Mouse (Mus musculus) hindbrain, embryonic 11.5 days (tissue): ENCODE results near the gene Prss16. TPM values are rescaled to one million over a fixed set of nuclear protein-coding genes. Genes with fewer than 3 reads are reported as not detected.

ENCODE experiments used
- ATAC-seq: fragments of 200-750 bp; cut with Nextera tagmentation; 2 replicates; pipeline ENCODE4 v1.8.0; 2017; ENCODE audit warnings: mild to moderate bottlenecking, moderate TSS enrichment, moderate library complexity; ENCODE audit not compliant: low FRiP score
- DNase-seq: peaks from one replicate; pipeline ENCODE4 v3.0.0-alpha.2; 2015; ENCODE audit warnings: low spot score
- H3K27ac ChIP-seq: fragments of 300-500 bp; sonication (generic); 2 replicates; pipeline ENCODE4 v1.5.1; 2014; ENCODE audit warnings: mild to moderate bottlenecking, low read depth, low read length
- H3K27me3 ChIP-seq: fragments of 300-500 bp; sonication (generic); 2 replicates; pipeline ENCODE4 v1.6.1; 2014; ENCODE audit warnings: mild to moderate bottlenecking, low read length, moderate library complexity, mixed read lengths; ENCODE audit not compliant: control insufficient read depth, insufficient read depth
- H3K36me3 ChIP-seq: fragments of 300-500 bp; sonication (generic); 2 replicates; pipeline ENCODE4 v1.6.1; 2014; ENCODE audit warnings: mild to moderate bottlenecking, low read length, moderate library complexity, mixed read lengths; ENCODE audit not compliant: control insufficient read depth, insufficient read depth
- H3K4me1 ChIP-seq: fragments of 300-500 bp; sonication (generic); replicated peaks from 2 replicates; pipeline ENCODE4 v1.6.1; 2014; ENCODE audit warnings: low read length, mixed read lengths; ENCODE audit not compliant: control insufficient read depth, insufficient read depth
- H3K4me2 ChIP-seq: fragments of 300-500 bp; sonication (generic); replicated peaks from 2 replicates; pipeline ENCODE4 v1.6.1; 2014; ENCODE audit warnings: mild to moderate bottlenecking, low read depth, low read length
- H3K4me3 ChIP-seq: fragments of 300-500 bp; sonication (generic); 2 replicates; pipeline ENCODE4 v1.5.1; 2014; ENCODE audit warnings: low read depth, low read length
- H3K9ac ChIP-seq: fragments of 300-500 bp; sonication (generic); 2 replicates; pipeline ENCODE4 v1.6.1; 2014; ENCODE audit warnings: low read depth, low read length
- H3K9me3 ChIP-seq: fragments of 300-500 bp; sonication (generic); 2 replicates; pipeline ENCODE4 v1.6.1; 2016; ENCODE audit warnings: low read length; ENCODE audit not compliant: control insufficient read depth
- WGBS: fragments of 180-500 bp; shearing (Covaris S2); extraction: QIAGEN DNeasy Blood & Tissue Kit; methylation state at CpG from one replicate; pipeline ENCODE4 v1.1.7; 2014; 5-methylcytosine and 5-hydroxymethylcytosine counted together
- polyA plus RNA-seq: library from polyadenylated mRNA; unstranded; fragments of >200 nt; fragmentation: Nextera tagmentation; extraction: Ambion mirVana; gene quantifications from 2 replicates; pipeline ENCODE4 v1.2.1, GENCODE M21; 2014

Prss16 gene
- polyA plus RNA-seq, 1 experiment from 2014 or later: 0.51 TPM

DNA sequence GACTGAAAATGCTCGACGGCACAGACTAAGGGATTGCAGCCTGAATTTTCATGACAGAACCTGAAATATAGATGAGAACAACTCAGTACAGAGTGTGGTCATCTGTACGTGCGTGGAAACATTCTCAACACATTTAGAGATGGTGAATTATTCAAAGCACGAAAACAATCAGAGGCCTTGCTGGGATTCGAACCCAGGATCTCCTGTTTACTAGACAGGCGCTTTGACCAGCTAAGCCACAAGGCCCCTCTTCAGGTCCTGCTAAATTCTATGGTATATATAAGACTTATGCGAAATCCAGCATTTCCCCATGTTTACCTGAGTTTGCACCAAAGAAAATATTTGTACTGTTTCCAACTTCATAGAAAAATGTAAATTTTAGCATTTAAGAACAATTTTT lies 20.4 kb upstream of the Prss16 start:
- Histone ChIP-seq H3K27me3 (no peaks in the 10 kb centered on the region), H3K4me2 (no peak overlapping the region), H3K4me3 (no peak overlapping the region), H3K9me3 (no peaks in the 10 kb centered on the region), H3K36me3 (no peaks in the 10 kb centered on the region), H3K4me1 (no peaks in the 10 kb centered on the region), H3K9ac (no peak overlapping the region), H3K27ac (no peak overlapping the region)
- DNase-seq (peak; percentile 65), ATAC-seq (no peak)
- 28% methylated on average over 8 of the region's 8 CpGs for whole genome bisulfite sequencing

DNA sequence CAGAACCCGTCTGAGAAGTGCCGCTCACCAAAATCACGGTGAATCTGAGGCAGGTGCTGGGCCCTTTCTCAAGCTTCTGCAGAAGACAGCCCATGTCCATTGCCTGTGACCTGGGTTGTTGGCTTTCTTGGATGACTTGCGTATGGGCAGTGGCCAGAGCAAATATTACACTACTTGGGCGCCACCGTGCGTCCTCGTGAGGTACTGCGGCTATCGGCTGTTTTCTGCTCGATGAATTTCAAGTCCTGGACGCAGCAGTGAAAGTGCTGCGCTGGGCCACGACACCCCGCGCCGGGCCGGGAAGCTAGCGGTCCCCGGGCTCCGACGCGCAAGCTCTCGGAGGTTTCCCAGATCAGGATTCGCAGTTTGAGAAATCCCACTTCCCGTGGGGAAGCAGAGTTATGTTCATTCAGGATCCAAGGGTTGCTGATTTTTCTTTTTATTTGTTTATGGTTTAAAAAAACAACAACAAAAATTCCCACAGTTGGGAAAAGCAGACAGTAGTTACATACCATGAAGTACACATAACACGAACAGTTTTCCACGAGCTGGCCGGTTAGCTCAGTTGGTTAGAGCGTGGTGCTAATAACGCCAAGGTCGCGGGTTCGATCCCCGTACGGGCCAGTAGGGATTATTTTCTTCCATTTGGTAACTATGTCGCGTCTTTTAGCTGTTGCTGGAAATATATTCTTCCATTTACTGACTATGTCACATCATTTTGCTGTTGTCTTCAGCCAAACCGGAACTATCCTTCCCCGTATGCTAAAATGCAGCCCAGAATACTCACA lies 19.3 kb upstream of the Prss16 start:
- Histone ChIP-seq H3K27me3 (no peaks in the 10 kb centered on the region), H3K36me3 (no peaks in the 10 kb centered on the region), H3K4me3 (peak overlapping the region; percentile 43), H3K4me1 (no peaks in the 10 kb centered on the region), H3K4me2 (peak overlapping the region; percentile 47), H3K27ac (no peak overlapping the region), H3K9me3 (no peaks in the 10 kb centered on the region), H3K9ac (peak overlapping the region; percentile 58; the same call in 1 of the 2 replicates)
- DNase-seq: peak; percentile 98
- WGBS: under 1% methylated on average over 40 of the region's 40 CpGs
- ATAC-seq: peak; percentile 84

DNA sequence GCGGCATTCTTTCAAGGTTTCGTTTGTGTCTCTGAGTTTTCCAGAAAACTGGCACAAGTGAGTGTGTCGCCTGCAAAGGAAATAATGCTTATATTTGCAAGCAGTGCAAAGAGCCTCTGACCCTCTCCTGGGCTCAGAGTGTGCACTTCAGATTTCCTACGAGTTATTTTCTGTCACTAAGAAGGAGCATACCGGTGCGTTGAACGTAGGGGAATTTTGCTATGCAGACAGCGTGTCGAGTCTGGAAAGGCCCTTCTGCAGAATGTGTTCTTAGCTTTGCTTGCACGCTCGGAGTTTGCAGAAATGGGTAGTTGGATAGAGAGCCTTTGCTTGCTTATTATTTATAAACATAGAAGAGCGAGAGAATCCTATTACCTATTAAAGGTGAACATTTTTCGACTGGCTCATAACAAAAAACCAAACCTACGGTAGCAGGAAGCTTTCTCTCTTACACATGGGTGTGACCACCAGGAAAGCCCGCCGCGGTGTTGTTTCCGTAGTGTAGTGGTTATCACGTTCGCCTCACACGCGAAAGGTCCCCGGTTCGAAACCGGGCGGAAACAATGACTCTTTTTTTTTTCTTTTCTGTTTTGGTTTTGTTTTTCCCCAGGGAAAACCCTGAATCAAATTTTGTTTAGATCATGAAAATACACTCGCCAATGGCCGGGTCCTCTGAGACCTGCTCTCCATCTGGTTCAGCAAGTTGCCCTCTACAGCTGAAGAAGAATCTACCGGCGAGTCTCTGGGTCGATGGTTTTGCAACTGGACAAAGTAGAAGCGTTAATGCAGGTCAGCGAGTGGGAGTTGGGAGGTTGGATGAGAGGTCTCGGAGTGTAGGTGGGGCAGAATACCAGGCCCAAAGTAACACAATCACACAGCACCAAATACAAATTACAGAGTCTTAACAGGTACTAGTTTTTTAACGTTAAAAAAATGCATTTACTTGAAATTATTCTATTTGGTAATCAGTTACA lies 16.8 kb upstream of the Prss16 start:
- 1% methylated on average over 35 of the region's 35 CpGs for WGBS
- H3K9me3 ChIP-seq: no peaks in the 10 kb centered on the region
- no peaks in the 10 kb centered on the region for H3K36me3 ChIP-seq
- ATAC-seq (0 out of 2 replicates have a peak, but pooled peaks have one; percentile 44), DNase-seq (peak; percentile 98)
- H3K4me3 ChIP-seq: peak overlapping the region; percentile 44
- H3K27ac ChIP-seq: no peak overlapping the region
- no peaks in the 10 kb centered on the region for H3K27me3 ChIP-seq
- H3K9ac ChIP-seq: peak overlapping the region; percentile 45
- peak overlapping the region; percentile 49 for H3K4me2 ChIP-seq
- H3K4me1 ChIP-seq: no peaks in the 10 kb centered on the region

DNA sequence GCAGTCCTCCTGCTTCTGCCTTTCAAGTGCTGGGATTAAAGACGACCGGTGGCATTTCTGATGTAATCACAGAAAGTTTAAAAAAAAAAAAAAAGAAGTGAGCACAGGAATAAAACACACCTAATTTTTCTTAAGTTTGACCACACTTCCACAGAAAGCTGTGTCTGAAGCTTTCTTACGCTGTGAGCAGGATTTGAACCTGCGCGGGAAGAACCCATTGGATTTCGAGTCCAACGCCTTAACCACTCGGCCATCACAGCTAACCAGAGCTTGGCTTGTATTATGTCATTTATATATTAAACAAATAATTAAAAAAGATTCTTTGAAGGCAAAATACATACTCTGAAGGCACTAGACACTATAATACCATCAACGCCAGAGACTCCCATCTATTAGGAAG lies 12.7 kb upstream of the Prss16 start:
- H3K27ac ChIP-seq: no peak overlapping the region
- peak overlapping the region; percentile 68 for H3K4me2 ChIP-seq
- peak; percentile 89 for DNase-seq
- H3K9ac ChIP-seq: no peak overlapping the region
- no peaks in the 10 kb centered on the region for H3K4me1 ChIP-seq
- H3K9me3 ChIP-seq: no peaks in the 10 kb centered on the region
- under 1% methylated on average over 9 of the region's 9 CpGs for whole genome bisulfite sequencing
- H3K4me3 ChIP-seq: peak overlapping the region; percentile 44
- peaks cover 19% of the 10 kb centered on the region for H3K27me3 ChIP-seq
- H3K36me3 ChIP-seq: no peaks in the 10 kb centered on the region
- peak; percentile 60 for ATAC-seq

DNA sequence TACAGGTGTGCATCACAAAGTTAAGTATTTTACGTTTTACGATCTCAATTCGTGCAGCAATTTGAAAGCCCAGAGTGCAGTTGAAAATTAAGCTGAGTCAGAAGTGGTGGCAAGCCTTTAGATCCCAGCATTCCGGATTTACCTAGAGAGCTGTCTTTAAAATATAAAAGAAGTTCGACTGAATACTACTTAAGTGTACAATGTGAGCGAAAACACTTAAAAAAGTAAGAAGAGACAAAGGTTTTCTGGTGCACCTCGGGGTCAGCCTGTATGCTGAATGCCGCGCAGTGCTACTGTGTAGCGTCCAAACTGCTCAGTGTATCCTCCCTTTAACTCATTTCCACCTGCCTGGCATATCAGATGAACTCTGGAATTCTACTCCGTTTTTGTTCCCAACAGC lies 12.0 kb upstream of the Prss16 start:
- Histone ChIP-seq H3K9ac (peak overlapping the region; percentile 31; the same call in 1 of the 2 replicates), H3K27ac (no peak overlapping the region), H3K4me1 (no peaks in the 10 kb centered on the region), H3K4me2 (peak overlapping the region; percentile 68), H3K9me3 (no peaks in the 10 kb centered on the region), H3K36me3 (no peaks in the 10 kb centered on the region), H3K4me3 (peak overlapping the region; percentile 44), H3K27me3 (peaks cover 19% of the 10 kb centered on the region)
- WGBS: 0% methylated on average over 11 of the region's 11 CpGs
- ATAC-seq: 0 out of 2 replicates have a peak, but pooled peaks have one; percentile 37
- peak; percentile 53 for DNase-seq

DNA sequence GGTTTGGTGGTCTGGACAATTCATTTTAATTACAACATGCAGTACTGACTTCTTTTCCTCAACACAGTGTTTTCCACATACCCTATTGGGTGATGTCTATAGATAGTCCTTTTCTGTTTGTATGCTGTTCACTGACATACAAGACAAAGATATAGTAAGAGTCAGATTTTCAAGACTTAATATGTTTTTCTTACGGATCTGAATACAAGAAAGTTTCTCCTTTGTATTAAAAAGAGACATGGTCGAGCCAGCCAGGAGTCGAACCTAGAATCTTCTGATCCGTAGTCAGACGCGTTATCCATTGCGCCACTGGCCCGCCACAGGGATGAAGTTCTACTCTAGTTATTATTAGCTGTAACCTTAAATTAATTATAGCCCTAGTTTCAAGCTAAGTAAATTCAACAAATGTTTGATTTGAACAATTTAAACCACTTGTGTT lies 11.4 kb upstream of the Prss16 start:
- DNase-seq: peak; percentile 79
- Histone ChIP-seq H3K27ac (no peak overlapping the region), H3K4me3 (peak overlapping the region; percentile 44), H3K9me3 (no peaks in the 10 kb centered on the region), H3K9ac (no peak overlapping the region), H3K36me3 (no peaks in the 10 kb centered on the region), H3K27me3 (peaks cover 21% of the 10 kb centered on the region), H3K4me2 (peak overlapping the region; percentile 68), H3K4me1 (no peaks in the 10 kb centered on the region)
- under 1% methylated on average over 8 of the region's 8 CpGs for WGBS
- ATAC-seq: peak; percentile 71

DNA sequence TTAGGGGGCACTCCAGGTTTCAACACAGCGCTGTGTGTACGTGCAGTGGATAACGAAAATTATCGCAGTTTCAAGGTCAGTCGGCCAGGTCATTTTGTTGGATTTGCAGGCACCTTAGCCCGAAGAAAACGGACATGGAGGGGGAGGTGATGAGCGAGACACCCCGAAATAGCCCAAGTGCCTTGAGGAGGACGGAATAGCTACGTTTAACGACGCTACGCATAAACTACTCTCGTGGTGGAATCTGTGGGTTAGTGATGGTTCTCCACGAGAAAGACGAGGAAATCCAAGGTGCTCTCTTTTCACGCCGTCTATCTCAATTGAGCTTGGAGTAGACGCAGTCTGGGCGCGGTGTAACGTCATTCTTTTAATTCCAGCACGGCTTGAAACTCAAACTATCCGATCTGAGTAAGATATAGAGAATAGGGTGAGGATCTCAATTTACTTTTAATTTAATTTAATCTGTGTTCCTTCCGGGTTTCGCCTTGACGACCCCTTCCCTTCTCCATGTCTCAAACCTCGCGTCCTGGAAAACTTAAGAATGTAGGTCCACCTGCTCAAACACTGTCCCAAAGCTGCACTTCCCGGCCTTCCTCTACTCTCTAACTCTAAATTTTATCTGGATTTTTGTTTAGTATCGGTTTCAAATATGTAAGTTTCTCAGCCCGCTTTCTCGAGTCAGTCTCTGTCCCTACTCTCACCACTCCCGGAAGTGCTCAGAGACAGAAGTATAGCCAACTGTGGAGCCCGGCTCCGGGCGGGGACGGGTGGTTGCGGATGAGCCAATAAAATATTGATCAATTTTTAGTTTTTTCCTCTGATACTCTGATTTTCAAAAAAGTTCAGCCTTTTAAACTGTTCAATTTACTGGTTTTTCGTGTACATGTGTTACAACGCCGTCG lies 10.6 kb upstream of the Prss16 start:
- peak overlapping the region; percentile 33; the same call in 1 of the 2 replicates for H3K9ac ChIP-seq
- H3K36me3 ChIP-seq: no peaks in the 10 kb centered on the region
- DNase-seq (peak; percentile 52), ATAC-seq (peak; percentile 59; the same call in 1 of the 2 replicates)
- under 1% methylated on average over 44 of the region's 44 CpGs for WGBS
- no peaks in the 10 kb centered on the region for H3K9me3 ChIP-seq
- H3K27me3 ChIP-seq: peaks cover 24% of the 10 kb centered on the region
- H3K4me3 ChIP-seq: peak overlapping the region; percentile 44
- peak overlapping the region; percentile 68 for H3K4me2 ChIP-seq
- no peak overlapping the region for H3K27ac ChIP-seq
- H3K4me1 ChIP-seq: no peaks in the 10 kb centered on the region
